Mouse (Mus musculus): ENCODE measurements around the gene Olfr728. TPM values are rescaled to one million over a fixed set of nuclear protein-coding genes. Genes with fewer than 3 reads are reported as not detected.

The Olfr728 gene
- not detected for polyA plus RNA-seq (2017; shearing (Covaris generic))

GRCm38 (mm10) chr14:50142580-50142979, at the start of gene Olfr728:
Gene Olfr728 (minus strand): TSS chr14:50142680.

DNA sequence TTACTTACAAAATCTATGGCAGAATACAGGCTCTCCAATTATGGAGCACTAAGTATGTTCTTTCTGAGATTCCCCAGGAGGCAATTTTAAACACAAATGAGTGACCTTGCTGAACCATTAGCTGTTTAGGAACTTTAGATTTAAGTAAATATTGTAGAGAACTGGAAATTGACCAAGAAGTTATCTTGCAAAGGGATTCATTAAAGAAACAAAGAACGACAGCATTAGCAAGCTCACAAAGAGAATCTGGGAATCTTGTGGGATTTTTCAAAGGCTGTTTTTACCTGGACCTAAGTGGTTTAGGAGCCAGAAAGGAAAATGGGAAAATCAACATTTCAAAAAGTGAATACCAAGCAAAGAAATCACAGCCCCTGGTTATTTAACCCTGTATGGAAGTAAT, 45.6 kb upstream of the Olfr728 start, which contains the start of gene Olfr730:
TSS of gene Olfr730 (minus strand) at position 101 of the 400 bp plus-strand sequence.

GRCm38 (mm10) chr14:50152810-50153209, 10.3 kb upstream of the Olfr728 start, which contains the start of gene Olfr729:
Gene Olfr729 (minus strand): TSS chr14:50152910.

GRCm38 (mm10) chr14:50122886-50123285, 19.6 kb downstream of the Olfr728 start, which contains the start of gene Olfr727:
Gene Olfr727 (plus strand): TSS chr14:50123186.

DNA sequence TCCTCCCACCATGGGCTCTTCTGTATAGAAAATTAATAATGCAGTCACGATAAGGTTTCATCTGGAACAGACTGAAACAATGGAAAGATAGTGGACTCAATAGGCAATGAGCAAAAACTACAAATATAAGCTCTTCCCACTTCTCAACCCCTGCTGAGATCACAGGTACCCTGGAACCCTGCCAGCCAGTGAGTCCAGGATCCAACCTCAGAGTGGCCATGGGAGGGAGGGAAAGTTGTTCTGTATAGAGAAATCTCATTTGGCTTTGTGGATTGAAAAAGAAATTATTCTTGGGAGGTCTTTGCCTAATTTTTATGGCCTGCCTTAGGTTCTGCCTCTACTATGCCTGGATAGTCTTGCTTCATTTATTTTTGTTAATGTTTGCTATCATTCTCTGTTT, 51.6 kb downstream of the Olfr728 start, which contains the start of gene Olfr726:
TSS of gene Olfr726 (minus strand) at position 101 of the 400 bp plus-strand sequence.

Other genes starting within 250 kb of the Olfr728 start
- 0.24 TPM for gene Olfr722, start 240.7 kb downstream of the Olfr728 start, polyA plus RNA-seq (2017; shearing (Covaris generic))
- not detected for gene Olfr723, start 210.9 kb downstream of the Olfr728 start, polyA plus RNA-seq (2017; shearing (Covaris generic))
- gene Olfr724, start 179.4 kb downstream of the Olfr728 start, polyA plus RNA-seq (2017; shearing (Covaris generic)): not detected
- not detected for gene Olfr725, start 102.3 kb downstream of the Olfr728 start, polyA plus RNA-seq (2017; shearing (Covaris generic))
- not detected for gene Olfr726, start 51.7 kb downstream of the Olfr728 start, polyA plus RNA-seq (2017; shearing (Covaris generic))
- not detected for gene Olfr727, start 19.5 kb downstream of the Olfr728 start, polyA plus RNA-seq (2017; shearing (Covaris generic))
- gene Olfr729, start 10.2 kb upstream of the Olfr728 start, polyA plus RNA-seq (2017; shearing (Covaris generic)): not detected
- not detected for gene Olfr730, start 45.5 kb upstream of the Olfr728 start, polyA plus RNA-seq (2017; shearing (Covaris generic))
- gene Olfr731, start 99.2 kb upstream of the Olfr728 start, polyA plus RNA-seq (2017; shearing (Covaris generic)): not detected
- gene Olfr732, start 141.5 kb upstream of the Olfr728 start, polyA plus RNA-seq (2017; shearing (Covaris generic)): 0.16 TPM
- gene Olfr733, start 158.8 kb upstream of the Olfr728 start, polyA plus RNA-seq (2017; shearing (Covaris generic)): not detected
- not detected for gene Olfr734, start 184.1 kb upstream of the Olfr728 start, polyA plus RNA-seq (2017; shearing (Covaris generic))
- not detected for gene Olfr735, start 206.2 kb upstream of the Olfr728 start, polyA plus RNA-seq (2017; shearing (Covaris generic))
- not detected for gene Tlr11, start 215.2 kb upstream of the Olfr728 start, polyA plus RNA-seq (2017; shearing (Covaris generic))
- gene Olfr736, start 238.5 kb upstream of the Olfr728 start, polyA plus RNA-seq (2017; shearing (Covaris generic)): not detected

Measured in effector memory CD4-positive, alpha-beta T cell, adult 5 months (primary cell).